Mouse (Mus musculus) liver, postnatal 0 days (tissue): Measurements from ENCODE around the gene Nxpe2.

Experiments
- CTCF ChIP-seq: sonication (generic); IDR thresholded peaks from 2 replicates; pipeline ENCODE4 v1.5.1; 2016; ENCODE audit warnings: antibody characterized with exemption, low read depth
- EP300 ChIP-seq: IDR thresholded peaks from 2 replicates; pipeline ENCODE4 v1.6.1; 2016; ENCODE audit warnings: antibody characterized with exemption, low read depth, mild to moderate bottlenecking

- TF ChIP-seq CTCF (no peak), EP300 (no peak)
Measured at GRCm38 (mm10) chr9:48345866-48346265, 7.4 kb downstream of the Nxpe2 start.
